8 mouse cellular contexts compared by ENCODE assay signal in the genomic region with DNA sequence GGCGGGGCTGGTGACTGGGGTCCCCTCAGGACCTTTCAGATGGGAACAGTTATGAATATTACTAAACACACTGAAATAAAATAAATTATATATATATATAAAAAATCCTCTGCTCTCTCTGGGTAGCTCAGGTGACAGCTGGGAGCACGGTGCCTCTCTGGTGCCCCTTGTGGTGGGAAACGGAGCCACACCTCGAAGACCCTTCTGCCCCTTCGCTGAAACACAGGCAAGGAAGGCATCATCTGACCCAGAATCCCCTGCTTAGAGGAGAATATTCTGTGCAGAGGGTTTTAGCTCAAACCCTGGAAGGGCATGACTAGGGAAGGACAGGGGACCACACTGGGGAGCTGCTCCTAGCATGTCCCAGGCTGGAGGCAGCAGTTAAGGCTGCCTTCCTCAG.
DNase-seq lines count a peak whose midpoint lies in the region; ATAC-seq and TF ChIP-seq lines count a peak whose summit lies in the region.
"Had no signal": no experiment of that assay in that cellular context is flagged by ENCODE, and none has a peak within 500 bp of the region (broad histone marks: within the 10 kb centered on the region; RNA-seq: fewer than 3 reads in every experiment).

No protein-coding gene starts in this region.

- TF ChIP-seq EP300 in MEL (IDR thresholded peaks at IDR 0.05; ENCODE audit: low read depth in 1 of 2, low read length in 2 of 2) = no peak
- TF ChIP-seq EP300 in liver, embryonic 14.5 days (IDR thresholded peaks at IDR 0.05; ENCODE audit: low read depth) = no peak

- no peak overlapping the region for H3K4me3 ChIP-seq in MEL (ENCODE audit: control insufficient read depth in 1 of 2, insufficient read depth in 1 of 2, low read depth in 2 of 2, low read length in 2 of 2)
- H3K4me3 ChIP-seq in liver, embryonic 14.5 days (ENCODE audit: insufficient read depth in 1 of 2, low read depth in 2 of 2, low read length in 2 of 2) = no peak overlapping the region
- H3K4me3 ChIP-seq: midbrain, embryonic 12.5 days had no signal

- WGBS in liver, embryonic 14.5 days (ENCODE audit: insufficient replicate concordance) = 5% methylated on average over 5 of the region's 5 CpGs

- H3K27me3 ChIP-seq in MEL (ENCODE audit: control insufficient read depth in 1 of 2, insufficient read depth in 2 of 2, low read length in 2 of 2) = no peaks in the 10 kb centered on the region; a peak in 1 of 4 replicates
- H3K27me3 ChIP-seq in liver, embryonic 14.5 days (ENCODE audit: control insufficient read depth, insufficient read depth, low read length) = no peaks in the 10 kb centered on the region

- no peaks in the 10 kb centered on the region for H3K36me3 ChIP-seq in MEL (ENCODE audit: control insufficient read depth in 1 of 2, insufficient read depth in 2 of 2, low read length in 2 of 2)
- no peaks in the 10 kb centered on the region for H3K36me3 ChIP-seq in liver, embryonic 14.5 days (replicated peaks; ENCODE audit: control insufficient read depth, insufficient read depth, low read depth)
- H3K36me3 ChIP-seq: midbrain, embryonic 12.5 days had no signal

- H3K27ac ChIP-seq in MEL (ENCODE audit: control insufficient read depth, low read depth, low read length) = no peak overlapping the region
- no peak overlapping the region for H3K27ac ChIP-seq in liver, embryonic 14.5 days
- H3K27ac ChIP-seq: midbrain, embryonic 12.5 days had no signal

- H3K4me2 ChIP-seq in liver, embryonic 14.5 days (ENCODE audit: low read depth) = no peak overlapping the region
- H3K4me2 ChIP-seq: midbrain, embryonic 12.5 days had no signal

- no peaks in the 10 kb centered on the region for H3K9me3 ChIP-seq in MEL (replicated peaks; ENCODE audit: insufficient read depth, low read length)
- H3K9me3 ChIP-seq in liver, embryonic 14.5 days (ENCODE audit: control insufficient read depth, low read length) = no peaks in the 10 kb centered on the region
- H3K9me3 ChIP-seq: midbrain, embryonic 12.5 days had no signal

- TF ChIP-seq RAD21 in MEL (IDR thresholded peaks at IDR 0.05; ENCODE audit: low read depth, low read length) = peak; percentile 42

- no peaks in the 10 kb centered on the region for H3K4me1 ChIP-seq in MEL (ENCODE audit: control insufficient read depth in 1 of 2, insufficient read depth in 2 of 2, low read length in 2 of 2)
- no peaks in the 10 kb centered on the region for H3K4me1 ChIP-seq in liver, embryonic 14.5 days (replicated peaks; ENCODE audit: control insufficient read depth in 2 of 2, insufficient read depth in 2 of 2, low read length in 1 of 2)
- H3K4me1 ChIP-seq: midbrain, embryonic 12.5 days had no signal

- H3K79me2 ChIP-seq in MEL (ENCODE audit: control insufficient read depth, insufficient read depth, low read length, poor library complexity) = no peaks in the 10 kb centered on the region

- DNase-seq in layer of hippocampus, postnatal 10 days (ENCODE audit: low spot score in 2 of 2) = peak; percentile 32 to 43
- no peak for DNase-seq in layer of hippocampus, adult 9-10 months (ENCODE audit: low spot score)
- DNase-seq in MEL (ENCODE audit: low read depth, low spot score) = peak; percentile 20
- peak; percentile 66 for DNase-seq in embryo, embryonic 10.5 days (ENCODE audit: low spot score)
- DNase-seq in liver, embryonic 14.5 days (ENCODE audit: low read depth in 3 of 3, low spot score in 3 of 3) = no peak
- peak; percentile 41 for DNase-seq in thymus, postnatal 14 days
- no peak for DNase-seq in c-Kit-positive CD71-positive TER-119-positive erythroid progenitor cells, embryonic 14.5 days (ENCODE audit: low spot score)

- TF ChIP-seq POLR2A in MEL (IDR thresholded peaks at IDR 0.05; ENCODE audit: control insufficient read depth in 1 of 2, insufficient read depth in 1 of 2, low read depth in 1 of 2, low read length in 2 of 2, poor library complexity in 1 of 2) = no peak

- no peak overlapping the region for H3K9ac ChIP-seq in MEL (ENCODE audit: control insufficient read depth, low read depth, low read length, poor library complexity, severe bottlenecking)
- no peak overlapping the region for H3K9ac ChIP-seq in liver, embryonic 14.5 days (replicated peaks)
- H3K9ac ChIP-seq: midbrain, embryonic 12.5 days had no signal

- no peak for ATAC-seq in liver, embryonic 14.5 days (ENCODE audit: insufficient read depth)

- peak; percentile 50 to 81 (median 80) for TF ChIP-seq CTCF in MEL (IDR thresholded peaks at IDR 0.05 in 2 of 3, conservative IDR thresholded peaks at IDR 0.05 in 1 of 3; ENCODE audit: control insufficient read depth in 1 of 3, insufficient read depth in 1 of 3, low read depth in 2 of 3, low read length in 3 of 3, poor library complexity in 1 of 3, severe bottlenecking in 1 of 3)
- peak; percentile 78 for TF ChIP-seq CTCF in liver, embryonic 14.5 days (IDR thresholded peaks at IDR 0.05; ENCODE audit: low read depth)

TF ChIP-seq in MEL, 35 proteins besides CTCF, POLR2A, EP300 and RAD21:
- no peak for TF ChIP-seq MYC (IDR thresholded peaks at IDR 0.05; ENCODE audit: low read depth, low read length)
- no peak for TF ChIP-seq ELF1 (IDR thresholded peaks at IDR 0.05; ENCODE audit: low read depth, low read length)
TF ChIP-seq in MEL: peak in this region for 0.

Comparison
In these comparisons a context has a peak if more than half of its experiments do, and no peak if none do; other contexts are left out.
1. DNase-seq: peak in layer of hippocampus, postnatal 10 days (2 of 2), MEL (single experiment), embryo, embryonic 10.5 days (single experiment) and thymus, postnatal 14 days (single experiment); none in layer of hippocampus, adult 9-10 months (single experiment), liver, embryonic 14.5 days (0 of 3) and c-Kit-positive CD71-positive TER-119-positive erythroid progenitor cells, embryonic 14.5 days (single experiment).